Mouse (Mus musculus) T-helper 17 cell (primary cell): ENCODE data around the gene Traip.

ENCODE experiments used
- in situ Hi-C, 2 experiments: fragments of 300-600 bp; cut with MboI, MseI; formaldehyde crosslinking; loops; 1 replicate in 1 of 2; 2 replicates in 1 of 2; pipeline ENCODE4 v1.15.1; 2025; ENCODE audit warnings: high pct_unique_total_duplicates in 2 of 2

Gene Traip

DNA sequence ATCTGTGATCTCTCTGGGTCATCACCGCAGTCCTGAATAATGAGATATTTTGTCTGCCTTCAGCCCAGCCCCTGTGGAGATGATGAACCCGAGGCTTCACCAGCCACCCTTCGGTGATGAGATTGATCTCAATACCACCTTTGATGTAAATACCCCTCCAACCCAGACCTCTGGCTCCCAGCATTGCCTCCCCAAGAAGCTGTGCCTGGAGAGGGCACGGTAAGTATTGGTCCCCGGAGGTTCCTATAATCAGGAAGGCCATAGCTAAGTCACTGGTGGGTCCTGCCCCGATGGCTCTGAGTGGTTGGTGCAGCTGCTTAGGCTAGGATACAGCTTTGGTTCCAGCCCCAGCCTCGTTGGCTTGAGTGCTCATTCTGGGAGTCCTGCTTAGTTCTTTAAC lies 18.6 kb downstream of the Traip start:
- in situ Hi-C loops: loop anchor here in 1 of 2 experiments (10.0 kb wide), 1 partner anchor 96 kb away; no protein-coding TSS in a partner anchor

DNA sequence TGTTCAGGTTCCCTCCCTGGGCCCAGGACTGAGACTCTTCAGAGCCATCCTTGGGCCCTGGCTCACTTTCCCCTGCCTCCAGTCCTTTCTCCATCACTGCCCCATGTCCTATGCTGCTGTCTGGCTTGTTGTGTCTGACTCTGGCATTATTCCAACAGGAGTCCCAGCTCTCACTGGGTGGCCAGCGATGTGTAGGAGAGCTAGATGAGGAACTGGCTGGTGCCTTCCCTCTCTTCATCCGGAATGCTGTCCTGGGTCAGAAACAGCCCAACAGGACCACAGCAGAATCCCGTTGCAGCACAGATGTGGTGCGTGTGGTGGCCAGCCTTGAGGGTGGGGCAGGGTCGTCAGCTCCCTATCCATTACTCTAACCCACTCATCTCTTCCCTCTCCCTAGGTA lies 20.4 kb downstream of the Traip start:
- in situ Hi-C loops: loop anchor here in 1 of 2 experiments (10.0 kb wide), 1 partner anchor 1496 kb away; the partner anchor contains the start of genes Parp3 and Rrp9

DNA sequence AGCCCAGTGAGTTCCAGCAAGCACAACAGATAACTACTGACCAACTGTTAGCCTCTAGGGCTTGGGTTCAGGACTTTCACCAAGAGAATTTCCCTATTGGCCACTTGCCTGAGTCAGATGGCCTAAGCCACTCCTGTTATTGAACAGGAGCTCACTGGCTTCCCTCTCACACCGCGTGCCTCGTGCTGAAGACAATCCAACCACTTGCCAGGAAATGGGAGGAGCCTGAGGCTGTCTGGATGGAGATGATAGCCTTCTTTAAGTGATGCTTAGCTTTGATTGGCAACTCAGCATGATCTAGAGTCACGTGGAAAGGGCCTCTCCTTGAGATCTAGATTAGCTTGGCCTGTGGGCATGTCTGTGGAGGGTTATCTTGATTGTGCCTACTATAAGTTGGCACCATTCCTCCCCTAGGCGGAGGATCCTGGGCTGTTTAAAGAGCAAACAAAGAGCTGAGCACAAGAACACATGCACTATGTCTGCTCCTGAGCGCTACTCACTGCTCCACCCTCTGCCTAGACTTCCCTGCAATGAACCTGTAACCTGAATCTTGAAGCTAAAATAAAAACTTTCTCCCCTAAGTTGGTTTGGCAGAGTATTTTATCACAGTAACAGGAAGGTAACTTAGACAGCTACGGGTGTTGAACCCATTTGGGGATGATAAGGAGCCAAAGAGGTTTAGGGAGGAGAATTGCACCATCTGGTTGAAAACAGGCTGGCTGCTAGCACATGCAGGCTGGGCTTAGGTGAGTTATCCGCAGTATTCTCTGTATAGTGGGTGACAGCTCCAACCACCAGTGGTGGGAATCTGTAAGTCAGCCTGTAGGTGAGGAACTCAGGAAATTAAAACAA lies 22.0 kb downstream of the Traip start:
- in situ Hi-C loops: loop anchor here in 1 of 2 experiments (10.0 kb wide), 1 partner anchor 1497 kb away; the partner anchor contains the start of genes Parp3 and Rrp9

- in situ Hi-C loops: loop anchor here in 1 of 2 experiments (10.0 kb wide), 1 partner anchor 1500 kb away; the partner anchor contains the start of genes Parp3 and Rrp9
Observed at GRCm38 (mm10) chr9:107974491-107975171, 24.7 kb downstream of the Traip start.

GRCm38 (mm10) chr9:107975399-107976386 lies 25.8 kb downstream of the Traip start, which contains the start of gene Uba7:
TSS of gene Uba7 (plus strand) at chr9:107975505.
- in situ Hi-C loops: loop anchor here in 1 of 2 experiments (10.0 kb wide), 1 partner anchor 1501 kb away; the partner anchor contains the start of genes Parp3 and Rrp9

DNA sequence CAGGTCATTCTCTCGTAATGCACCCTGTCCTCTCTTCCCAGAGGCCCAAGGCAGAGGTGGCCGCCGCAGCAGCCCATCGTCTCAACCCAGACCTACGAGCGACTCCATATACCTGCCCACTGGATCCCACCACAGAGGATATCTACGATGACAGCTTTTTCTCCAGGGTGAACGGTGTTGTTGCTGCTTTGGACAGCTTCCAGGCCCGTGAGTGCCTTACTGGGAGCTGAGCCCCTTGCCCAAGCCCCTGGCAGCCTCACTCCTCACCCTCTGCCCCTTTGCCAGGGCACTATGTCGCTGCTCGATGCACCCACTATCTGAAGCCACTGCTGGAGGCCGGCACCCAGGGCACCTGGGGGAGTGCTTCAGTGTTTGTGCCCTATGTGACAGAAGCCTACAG lies 28.9 kb downstream of the Traip start:
- in situ Hi-C loops: loop anchor here in 1 of 2 experiments (10.0 kb wide), 1 partner anchor 1504 kb away; the partner anchor contains the start of genes Parp3 and Rrp9

DNA sequence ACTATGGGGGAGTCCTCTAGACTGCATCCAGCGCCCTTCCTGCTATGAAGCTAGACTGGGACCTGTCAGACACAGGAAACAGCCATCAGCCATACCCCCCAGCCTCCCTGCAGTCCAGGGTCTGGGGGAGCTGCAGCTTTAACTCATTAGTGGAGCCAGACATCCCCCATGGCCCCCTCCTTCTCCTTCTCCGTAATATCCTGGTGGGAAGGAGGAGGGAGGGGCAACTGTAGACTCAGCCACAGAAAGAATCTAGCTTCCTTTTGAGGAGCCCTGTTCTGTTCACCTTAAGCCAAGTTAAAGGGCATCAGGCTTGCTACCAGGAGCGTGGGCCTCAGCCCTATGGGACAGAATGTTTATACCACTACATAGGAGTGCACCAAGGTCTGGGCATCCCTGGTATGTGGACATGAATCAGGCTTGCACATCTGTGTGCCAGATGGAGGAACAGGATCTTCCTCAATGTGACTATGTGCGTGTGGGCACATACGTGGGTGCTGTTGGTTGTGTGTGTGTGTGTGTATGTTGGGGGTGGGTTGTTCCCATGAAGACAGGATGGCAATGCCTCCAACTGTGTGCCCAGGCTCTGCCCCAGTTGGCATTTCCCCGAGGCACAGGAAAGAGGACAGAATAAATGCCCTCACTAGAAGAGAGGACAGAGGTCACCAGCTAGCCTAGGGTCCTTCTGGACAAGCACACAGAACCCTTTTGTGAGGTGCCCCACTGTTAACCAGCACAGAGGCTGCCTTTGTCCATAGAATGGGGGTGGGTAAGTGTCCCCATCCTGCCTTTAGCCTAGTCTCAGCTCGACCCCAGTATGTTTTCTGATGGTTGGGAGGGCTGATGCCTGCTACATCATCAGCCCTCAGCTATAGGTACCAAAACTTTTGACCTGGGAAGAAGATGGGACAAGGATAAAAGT lies 32.0 kb downstream of the Traip start:
- in situ Hi-C loops: no loop called here

DNA sequence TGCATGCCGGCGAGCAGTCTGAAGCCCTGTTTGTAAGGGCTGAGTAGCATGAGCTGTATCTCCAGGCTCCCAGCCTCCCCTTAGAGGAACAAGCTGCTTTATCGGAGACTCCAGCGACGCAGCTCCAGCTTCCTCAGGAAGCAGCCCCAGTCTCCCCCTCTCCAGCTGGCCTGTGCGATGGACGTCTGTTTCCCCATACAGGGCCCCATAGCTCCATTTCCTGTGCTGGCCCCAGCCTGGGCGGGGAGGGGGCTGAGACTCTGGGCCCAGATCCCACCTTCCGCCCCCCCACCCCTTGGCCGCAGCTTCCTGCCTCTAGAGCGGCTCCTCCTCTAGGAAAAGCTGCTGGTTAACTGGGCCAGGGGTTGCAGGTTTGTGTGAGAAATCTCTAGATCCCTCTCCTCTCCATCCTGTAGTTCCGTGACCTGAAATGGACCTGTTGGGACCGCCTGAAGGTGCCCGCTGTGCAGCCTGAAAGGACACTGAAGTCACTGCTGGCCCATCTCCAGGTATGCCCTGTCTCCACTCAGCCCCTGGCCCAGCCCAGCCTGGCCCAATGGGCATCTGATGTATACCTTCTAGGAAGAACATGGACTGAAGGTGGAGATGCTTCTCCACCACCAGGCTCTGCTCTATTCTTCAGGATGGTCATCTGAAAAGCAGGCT lies 32.9 kb downstream of the Traip start, which contains the start of gene Gm20661:
TSS of gene Gm20661 (plus strand) at position 378 of the 666 bp plus-strand sequence.
- in situ Hi-C loops: no loop called here

GRCm38 (mm10) chr9:107983421-107983890 lies 33.5 kb downstream of the Traip start:
- in situ Hi-C loops: no loop called here

- in situ Hi-C loops: no loop called here
Observed at GRCm38 (mm10) chr9:107984052-107984753, 34.3 kb downstream of the Traip start.

- in situ Hi-C loops: no loop called here
Observed at GRCm38 (mm10) chr9:107984754-107985055, 34.8 kb downstream of the Traip start.

- in situ Hi-C loops: no loop called here
Observed at GRCm38 (mm10) chr9:107985131-107986119, 35.5 kb downstream of the Traip start, which contains the start of gene Inka1. TSS of gene Inka1 (minus strand) at chr9:107985879.

GRCm38 (mm10) chr9:107986376-107986775 lies 36.4 kb downstream of the Traip start:
- in situ Hi-C loops: no loop called here

DNA sequence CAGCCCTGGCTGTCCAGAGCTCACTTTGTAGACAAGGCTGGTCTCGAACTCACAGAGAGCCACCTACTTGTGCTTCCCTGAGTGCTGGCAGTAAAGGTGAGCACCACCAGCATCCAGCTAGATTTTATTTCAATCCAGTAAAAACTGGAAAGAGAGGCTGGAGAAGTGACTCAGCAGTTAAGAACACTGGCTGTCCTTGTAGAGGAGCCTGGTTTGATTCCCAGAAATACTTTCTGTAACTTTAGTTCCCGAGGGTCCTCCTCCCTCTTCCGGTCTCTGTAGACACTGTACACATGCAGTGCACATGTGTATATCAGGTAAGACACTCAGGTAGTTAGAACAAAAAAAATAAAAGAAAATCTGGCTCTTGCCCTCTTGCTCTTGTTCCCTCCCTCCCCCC lies 38.0 kb downstream of the Traip start:
- in situ Hi-C loops: no loop called here

DNA sequence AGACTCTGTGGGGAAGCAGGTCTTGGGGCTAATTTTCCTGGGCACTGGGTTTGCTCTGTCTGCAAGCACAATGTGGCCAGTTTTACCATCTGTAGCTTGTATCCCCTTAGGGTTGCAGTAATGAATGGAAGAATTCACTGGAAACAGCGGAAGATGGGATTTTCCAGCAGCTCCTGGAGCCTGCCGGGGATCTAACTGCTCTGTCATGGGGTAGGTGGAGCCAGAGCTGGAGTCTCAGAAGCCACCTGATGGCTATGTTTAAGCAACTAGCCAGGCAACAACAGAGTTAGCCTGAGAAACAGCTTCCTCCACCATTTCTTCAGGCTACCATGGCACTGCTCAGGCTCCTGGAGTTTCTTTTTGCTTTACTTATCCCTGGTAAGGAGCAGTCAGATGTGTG lies 42.3 kb downstream of the Traip start, which contains the start of gene Cdhr4:
TSS of gene Cdhr4 (plus strand) at position 301 of the 400 bp plus-strand sequence.
- in situ Hi-C loops: loop anchor here in 1 of 2 experiments (5.0 kb wide), 1 partner anchor 100 kb away; no protein-coding TSS in a partner anchor

DNA sequence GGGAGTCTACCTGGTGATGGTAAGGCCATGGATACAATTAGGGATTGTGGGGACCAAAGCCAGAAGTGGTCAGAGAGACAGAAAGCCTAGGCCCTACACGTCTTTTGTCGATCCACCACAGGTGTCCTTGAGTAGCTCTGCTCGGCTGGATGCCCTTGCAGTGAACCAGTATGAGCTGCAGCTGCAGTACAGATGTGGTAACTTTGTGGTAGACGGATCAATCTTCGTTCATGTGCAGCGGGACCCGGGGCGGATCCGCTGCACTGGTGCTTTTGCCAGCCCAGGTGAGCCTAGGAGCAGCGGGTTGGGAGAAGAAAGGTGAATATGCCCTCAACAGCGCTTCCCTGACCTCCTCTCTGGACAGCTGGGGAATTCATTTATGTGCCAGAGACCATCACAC lies 43.1 kb downstream of the Traip start:
- in situ Hi-C loops: loop anchor here in 1 of 2 experiments (5.0 kb wide), 1 partner anchor 101 kb away; no protein-coding TSS in a partner anchor

DNA sequence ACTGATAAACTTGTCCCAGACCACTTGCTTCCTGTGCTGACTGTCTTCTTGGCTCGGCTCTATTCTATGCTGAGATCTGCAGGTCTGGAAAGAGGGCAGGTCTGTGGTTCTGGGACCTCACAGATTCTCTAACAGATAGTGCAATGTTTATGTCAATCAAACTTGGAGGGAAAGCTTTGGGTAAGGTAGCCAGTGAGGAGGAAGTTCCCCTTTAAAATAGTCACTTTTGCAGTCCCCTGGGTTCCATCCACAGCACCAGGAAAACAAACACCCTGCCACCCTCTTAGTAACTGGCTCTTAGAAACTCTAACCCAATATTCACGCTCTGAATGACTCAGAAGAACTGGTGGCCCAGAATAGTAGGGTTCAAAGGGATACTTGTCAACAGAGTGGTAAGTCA lies 44.5 kb downstream of the Traip start:
- in situ Hi-C loops: loop anchor here in 1 of 2 experiments (5.0 kb wide), 1 partner anchor 102 kb away; no protein-coding TSS in a partner anchor
